Mouse (Mus musculus) ovary, adult 10 weeks (tissue): ENCODE measurements around the gene Cnbd2. TPM values are rescaled to one million over a fixed set of nuclear protein-coding genes. Genes with fewer than 3 reads are reported as not detected.

Source experiments
- polyA plus RNA-seq: library from polyadenylated mRNA; stranded (reverse); fragments of 350-450 nt; fragmentation: Illumina TruSeq; extraction: RNeasy Lipid Tissue Mini Kit (QIAGEN cat#74804); gene quantifications from one replicate; pipeline ENCODE4 v1.2.3, GENCODE M21; 2014

The Cnbd2 gene
- polyA plus RNA-seq, result 0.48 TPM

GRCm38 (mm10) chr2:156312297-156312897 lies at the start of gene Cnbd2, which contains the start of gene Scand1:
Gene Cnbd2, plus strand, starts transcription at chr2:156312299.
Gene Scand1, minus strand, starts transcription at chr2:156312704.

GRCm38 (mm10) chr2:156420694-156421380 lies 108.7 kb downstream of the Cnbd2 start, which contains the start of gene Epb41l1:
Gene Epb41l1, plus strand, starts transcription at chr2:156420909.

Other genes with a start within 250 kb of the Cnbd2 start
- gene Spag4, start 247.1 kb upstream of the Cnbd2 start, polyA plus RNA-seq, result 0.14 TPM
- 40.4 TPM for gene Cpne1, start 200.3 kb upstream of the Cnbd2 start, polyA plus RNA-seq
- 40.5 TPM for gene Rbm12, start 200.3 kb upstream of the Cnbd2 start, polyA plus RNA-seq
- 27.3 TPM for gene Gm28036, start 185.2 kb upstream of the Cnbd2 start, polyA plus RNA-seq
- gene Romo1, start 168.3 kb upstream of the Cnbd2 start, polyA plus RNA-seq, result 2.8 TPM
- 56.0 TPM for gene Nfs1, start 168.1 kb upstream of the Cnbd2 start, polyA plus RNA-seq
- gene Rbm39, start 132.1 kb upstream of the Cnbd2 start, polyA plus RNA-seq, result 664 TPM
- gene Phf20, start 115.8 kb upstream of the Cnbd2 start, polyA plus RNA-seq, result 65.0 TPM
- gene Scand1, start 405 bp downstream of the Cnbd2 start, polyA plus RNA-seq, result not detected
- gene Epb41l1, start 108.6 kb downstream of the Cnbd2 start, polyA plus RNA-seq, result 7.3 TPM
- gene Aar2, start 235.3 kb downstream of the Cnbd2 start, polyA plus RNA-seq, result 5.6 TPM